Mouse (Mus musculus): ENCODE results near the gene Gpr15. TPM values are rescaled to one million over a fixed set of nuclear protein-coding genes. Genes with fewer than 3 reads are reported as not detected.

Gene Gpr15
- polyA plus RNA-seq, 1 experiment from 2014 or later, result not detected

DNA sequence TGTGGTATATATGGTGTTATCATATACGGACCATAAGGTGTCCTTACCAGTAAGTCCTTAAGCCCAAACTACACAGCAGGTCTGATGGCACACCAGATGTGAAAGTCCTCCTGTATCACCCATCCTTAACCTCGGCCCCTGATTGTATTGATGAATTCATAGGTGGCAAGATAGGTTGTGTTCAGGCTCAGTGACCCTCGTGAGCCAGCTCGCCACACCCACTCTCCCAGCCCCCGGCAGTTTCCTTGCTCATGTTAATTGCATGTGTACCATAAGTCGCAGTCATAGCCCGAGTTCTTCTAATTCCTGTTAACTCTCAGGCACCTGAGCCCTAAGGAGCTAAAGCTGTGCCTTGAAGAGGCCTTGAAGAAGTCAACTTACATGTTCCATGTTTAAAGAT, 42.7 kb downstream of the Gpr15 start:
- 77% methylated on average over 7 of the region's 7 CpGs for WGBS
- Histone ChIP-seq H3K36me3 (ENCODE audit: insufficient read depth, low read length) (peaks cover 22% of the 10 kb centered on the region; the same call in 1 of the 2 replicates), H3K4me3 (replicated peaks; ENCODE audit: low read depth, low read length) (no peak overlapping the region), H3K27me3 (ENCODE audit: insufficient read depth, low read length) (no peaks in the 10 kb centered on the region), H3K27ac (no peak overlapping the region), H3K9me3 (replicated peaks; ENCODE audit: low read length) (no peaks in the 10 kb centered on the region), H3K4me1 (replicated peaks; ENCODE audit: insufficient read depth, low read length) (no peaks in the 10 kb centered on the region), H3K9ac (ENCODE audit: low read depth, low read length) (no peak overlapping the region), H3K4me2 (ENCODE audit: low read length) (no peak overlapping the region)
- ATAC-seq (replicated peaks; ENCODE audit: low FRiP score, low read depth) (no peak), DNase-seq (ENCODE audit: low spot score) (no peak)
- no peak for TF ChIP-seq CTCF (IDR thresholded peaks at IDR 0.05; ENCODE audit: low read depth)

DNA sequence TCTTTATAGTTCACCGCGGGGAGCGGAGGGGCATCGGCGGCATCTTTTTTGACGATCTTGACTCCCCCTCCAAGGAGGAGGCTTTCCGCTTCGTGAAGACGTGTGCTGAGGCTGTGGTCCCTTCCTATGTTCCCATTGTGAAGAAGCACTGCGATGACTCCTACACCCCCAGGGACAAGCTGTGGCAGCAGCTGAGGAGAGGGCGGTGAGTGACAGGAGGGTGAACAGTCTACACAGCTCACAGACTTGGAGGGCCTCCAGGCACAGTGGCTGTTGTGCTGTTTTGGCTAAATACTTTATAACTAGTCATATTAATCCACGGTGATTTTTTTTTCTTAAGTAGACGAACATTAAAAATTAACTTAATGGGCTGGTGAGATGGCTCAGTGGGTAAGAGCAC, 43.6 kb downstream of the Gpr15 start:
- no peak overlapping the region for H3K4me2 ChIP-seq (ENCODE audit: low read length)
- H3K9me3 ChIP-seq (replicated peaks; ENCODE audit: low read length), result no peaks in the 10 kb centered on the region
- no peak overlapping the region for H3K27ac ChIP-seq
- no peaks in the 10 kb centered on the region for H3K4me1 ChIP-seq (replicated peaks; ENCODE audit: insufficient read depth, low read length)
- no peak for DNase-seq (ENCODE audit: low spot score)
- H3K9ac ChIP-seq (ENCODE audit: low read depth, low read length), result no peak overlapping the region
- no peak for TF ChIP-seq CTCF (IDR thresholded peaks at IDR 0.05; ENCODE audit: low read depth)
- no peaks in the 10 kb centered on the region for H3K27me3 ChIP-seq (ENCODE audit: insufficient read depth, low read length)
- peak; percentile 57; the same call in 1 of the 2 replicates for ATAC-seq (replicated peaks; ENCODE audit: low FRiP score, low read depth)
- WGBS, result 86% methylated on average over 13 of the region's 13 CpGs
- H3K36me3 ChIP-seq (ENCODE audit: insufficient read depth, low read length), result peaks cover 22% of the 10 kb centered on the region; the same call in 1 of the 2 replicates
- no peak overlapping the region for H3K4me3 ChIP-seq (replicated peaks; ENCODE audit: low read depth, low read length)

DNA sequence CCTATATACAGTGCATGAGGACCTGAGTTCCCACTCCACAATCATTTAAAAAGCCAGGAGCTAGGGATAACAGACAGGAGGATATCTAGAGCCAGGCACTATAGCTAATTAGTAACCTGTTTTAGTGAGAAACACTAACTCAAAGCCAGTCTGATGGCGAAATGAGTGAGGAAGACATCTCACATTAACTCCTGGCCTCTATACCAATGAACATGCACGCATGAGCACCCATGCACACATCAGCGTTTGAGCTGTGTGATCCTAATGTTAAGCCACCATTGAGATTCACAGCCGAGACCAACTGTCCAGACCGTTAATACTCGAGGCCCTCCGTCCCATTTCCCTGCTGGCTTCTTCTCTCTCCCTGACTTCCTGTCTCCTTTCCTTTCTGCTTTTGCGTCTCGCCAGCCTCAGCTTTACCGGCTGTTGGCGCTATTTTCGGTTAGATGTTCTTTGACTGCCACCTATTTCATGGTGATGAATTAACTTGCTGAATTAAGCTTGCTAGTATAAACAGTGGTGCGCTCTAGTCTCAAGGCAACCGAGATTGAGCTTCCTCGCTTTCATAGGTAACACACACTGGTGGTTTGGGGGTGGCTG, 45.0 kb downstream of the Gpr15 start:
- peak; percentile 30 for ATAC-seq (replicated peaks; ENCODE audit: low FRiP score, low read depth)
- Histone ChIP-seq H3K4me3 (replicated peaks; ENCODE audit: low read depth, low read length) (no peak overlapping the region), H3K9ac (ENCODE audit: low read depth, low read length) (no peak overlapping the region), H3K27me3 (ENCODE audit: insufficient read depth, low read length) (no peaks in the 10 kb centered on the region), H3K27ac (0 out of 2 replicates have a peak overlapping the region, but pooled peaks have one; percentile 37), H3K36me3 (ENCODE audit: insufficient read depth, low read length) (peaks cover 22% of the 10 kb centered on the region; the same call in 1 of the 2 replicates), H3K4me1 (replicated peaks; ENCODE audit: insufficient read depth, low read length) (0 out of 2 replicates have a peak, but pooled peaks cover 2% of the 10 kb centered on the region), H3K9me3 (replicated peaks; ENCODE audit: low read length) (no peaks in the 10 kb centered on the region), H3K4me2 (ENCODE audit: low read length) (no peak overlapping the region)
- no peak for TF ChIP-seq CTCF (IDR thresholded peaks at IDR 0.05; ENCODE audit: low read depth)
- 67% methylated on average over 15 of the region's 15 CpGs for WGBS
- no peak for DNase-seq (ENCODE audit: low spot score)

DNA sequence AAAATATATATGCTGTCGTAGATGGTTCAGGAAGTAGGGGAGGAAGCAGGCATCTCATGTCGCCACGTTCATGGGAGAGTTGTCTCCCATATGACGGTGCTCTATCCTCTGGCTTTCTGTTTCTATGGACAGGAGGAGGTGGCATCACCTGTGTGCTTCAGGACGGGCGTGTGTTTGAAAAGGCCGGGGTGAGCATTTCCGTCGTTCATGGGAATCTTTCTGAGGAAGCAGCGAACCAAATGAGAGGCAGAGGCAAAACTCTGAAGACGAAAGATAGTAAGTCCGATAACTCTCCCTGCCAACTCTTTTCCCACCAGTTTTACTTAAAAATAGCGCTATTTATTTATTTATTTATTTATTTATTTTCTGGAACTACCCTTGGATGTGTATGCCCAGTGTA, 46.5 kb downstream of the Gpr15 start:
- Histone ChIP-seq H3K36me3 (ENCODE audit: insufficient read depth, low read length) (peaks cover 18% of the 10 kb centered on the region; the same call in 1 of the 2 replicates), H3K4me3 (replicated peaks; ENCODE audit: low read depth, low read length) (no peak overlapping the region), H3K9ac (ENCODE audit: low read depth, low read length) (no peak overlapping the region), H3K27me3 (ENCODE audit: insufficient read depth, low read length) (no peaks in the 10 kb centered on the region), H3K4me2 (ENCODE audit: low read length) (no peak overlapping the region), H3K4me1 (replicated peaks; ENCODE audit: insufficient read depth, low read length) (0 out of 2 replicates have a peak, but pooled peaks cover 2% of the 10 kb centered on the region), H3K9me3 (replicated peaks; ENCODE audit: low read length) (no peaks in the 10 kb centered on the region), H3K27ac (no peak overlapping the region)
- WGBS, result 90% methylated on average over 13 of the region's 13 CpGs
- TF ChIP-seq CTCF (IDR thresholded peaks at IDR 0.05; ENCODE audit: low read depth), result no peak
- DNase-seq (ENCODE audit: low spot score) (no peak), ATAC-seq (replicated peaks; ENCODE audit: low FRiP score, low read depth) (no peak)

DNA sequence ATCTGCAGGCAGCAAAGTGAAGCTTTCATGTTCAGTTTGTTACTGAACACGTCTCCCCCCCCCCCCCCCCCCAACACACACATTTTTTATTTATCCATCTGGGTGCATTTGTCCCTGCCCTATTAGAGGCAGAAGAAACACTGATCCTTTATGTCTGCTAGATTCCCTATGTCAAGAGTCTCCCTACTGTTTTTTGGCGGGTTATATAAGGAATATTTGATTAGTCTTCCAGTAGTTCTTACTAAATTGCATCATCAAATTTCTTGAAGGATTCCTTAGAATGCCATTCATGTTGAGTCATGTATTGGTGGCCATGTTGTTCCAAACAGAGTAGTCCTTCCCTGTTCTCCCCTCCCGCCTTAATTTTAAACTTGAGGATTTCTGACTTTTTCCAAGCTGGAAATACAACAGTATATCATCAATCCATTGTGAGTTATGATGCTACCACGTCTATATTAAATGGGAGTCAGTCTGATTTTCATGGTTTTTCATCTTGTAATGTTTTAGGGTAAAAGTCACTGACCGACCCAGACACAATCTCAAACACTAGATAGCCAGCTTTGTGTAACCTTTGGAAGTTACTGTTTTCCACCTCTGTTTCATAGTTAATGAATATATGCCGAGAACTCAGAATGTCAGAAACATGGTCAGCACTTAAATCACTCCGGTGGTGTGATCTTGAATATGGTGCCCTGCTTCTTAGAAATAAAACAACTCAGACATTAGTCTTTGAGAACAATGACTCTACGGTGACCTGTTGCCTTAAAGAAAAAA, 47.5 kb downstream of the Gpr15 start:
- Histone ChIP-seq H3K9me3 (replicated peaks; ENCODE audit: low read length) (no peaks in the 10 kb centered on the region), H3K4me3 (replicated peaks; ENCODE audit: low read depth, low read length) (peak overlapping the region; percentile 99), H3K9ac (ENCODE audit: low read depth, low read length) (peak overlapping the region; percentile 81; the same call in 1 of the 2 replicates), H3K27me3 (ENCODE audit: insufficient read depth, low read length) (no peaks in the 10 kb centered on the region), H3K4me1 (replicated peaks; ENCODE audit: insufficient read depth, low read length) (0 out of 2 replicates have a peak, but pooled peaks cover 2% of the 10 kb centered on the region), H3K4me2 (ENCODE audit: low read length) (peak overlapping the region; percentile 91), H3K36me3 (ENCODE audit: insufficient read depth, low read length) (peaks cover 18% of the 10 kb centered on the region; the same call in 1 of the 2 replicates), H3K27ac (no peak overlapping the region)
- ATAC-seq (replicated peaks; ENCODE audit: low FRiP score, low read depth), result no peak
- DNase-seq (ENCODE audit: low spot score), result no peak
- WGBS, result 66% methylated on average over 8 of the region's 8 CpGs
- TF ChIP-seq CTCF (IDR thresholded peaks at IDR 0.05; ENCODE audit: low read depth), result no peak

DNA sequence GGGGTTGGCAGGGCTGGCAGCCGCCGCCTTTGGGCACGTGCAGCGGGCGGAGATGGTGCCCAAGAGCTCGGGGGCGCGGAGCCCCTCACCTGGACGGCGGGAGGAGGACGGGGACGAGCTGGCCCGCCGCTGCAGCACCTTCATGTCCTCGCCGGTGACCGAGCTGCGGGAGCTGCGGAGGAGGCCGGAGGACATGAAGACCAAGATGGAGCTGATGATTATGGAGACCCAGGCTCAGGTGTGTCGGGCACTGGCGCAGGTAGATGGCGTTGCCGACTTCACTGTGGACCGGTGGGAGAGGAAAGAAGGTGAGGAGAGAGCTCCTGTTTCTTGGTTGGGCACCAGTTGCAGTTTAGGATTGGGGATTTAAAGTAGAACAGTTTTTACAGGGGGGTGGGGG, 48.2 kb downstream of the Gpr15 start:
- Histone ChIP-seq H3K36me3 (ENCODE audit: insufficient read depth, low read length) (peaks cover 16% of the 10 kb centered on the region; the same call in 1 of the 2 replicates), H3K27me3 (ENCODE audit: insufficient read depth, low read length) (no peaks in the 10 kb centered on the region), H3K4me1 (replicated peaks; ENCODE audit: insufficient read depth, low read length) (0 out of 2 replicates have a peak, but pooled peaks cover 2% of the 10 kb centered on the region), H3K4me2 (ENCODE audit: low read length) (peak overlapping the region; percentile 91), H3K9me3 (replicated peaks; ENCODE audit: low read length) (no peaks in the 10 kb centered on the region), H3K4me3 (replicated peaks; ENCODE audit: low read depth, low read length) (peak overlapping the region; percentile 99), H3K9ac (ENCODE audit: low read depth, low read length) (peak overlapping the region; percentile 81), H3K27ac (peak overlapping the region; percentile 82)
- DNase-seq (ENCODE audit: low spot score) (no peak), ATAC-seq (replicated peaks; ENCODE audit: low FRiP score, low read depth) (peak; percentile 51)
- WGBS, result under 1% methylated on average over 25 of the region's 25 CpGs
- TF ChIP-seq CTCF (IDR thresholded peaks at IDR 0.05; ENCODE audit: low read depth), result peak; percentile 30; the same call in 1 of the 2 replicates

All from kidney, postnatal 0 days (tissue).